Mouse (Mus musculus) liver, embryonic 14.5 days (tissue): ENCODE results near the gene Pou2f1.

Experiments
- CTCF ChIP-seq: IDR thresholded peaks from 2 replicates; pipeline ENCODE4 v1.5.1; 2016; ENCODE audit warnings: antibody characterized with exemption, low read depth, control low read depth
- EP300 ChIP-seq: IDR thresholded peaks from 2 replicates; pipeline ENCODE4 v1.6.1; 2016; ENCODE audit warnings: antibody characterized with exemption, low read depth

DNA sequence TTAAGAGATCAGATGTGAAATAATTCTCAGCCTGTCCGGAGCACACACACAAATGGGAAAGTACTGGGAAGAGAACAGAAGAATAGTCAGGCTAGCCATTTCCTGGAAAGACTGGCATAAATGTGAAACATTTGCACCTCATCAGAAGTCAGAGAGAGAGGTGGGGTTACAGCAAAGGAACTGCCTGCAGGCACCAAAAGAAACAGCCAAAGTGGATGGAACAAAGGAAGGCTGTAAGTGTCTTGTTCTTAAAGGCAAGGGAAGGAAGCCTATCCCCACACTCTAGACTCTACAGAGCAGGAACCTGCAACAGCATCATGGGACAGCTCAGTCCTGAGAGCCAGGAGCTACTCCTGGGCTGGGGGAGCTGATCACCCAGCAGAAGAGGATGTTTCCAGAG is 39.0 kb upstream of the Pou2f1 start:
- TF ChIP-seq CTCF, result no peak
- no peak for TF ChIP-seq EP300
